Mouse (Mus musculus): Measurements from ENCODE around the gene Gab2. TPM values are rescaled to one million over a fixed set of nuclear protein-coding genes. Genes with fewer than 3 reads are reported as not detected.
"Not testable (repeated sequence)": the region's sequence is repeated elsewhere in the genome, so short reads cannot be mapped to it uniquely, and the experiment has no call there.

Gab2 gene
- polyA plus RNA-seq, 1 experiment = 9.6 TPM

DNA sequence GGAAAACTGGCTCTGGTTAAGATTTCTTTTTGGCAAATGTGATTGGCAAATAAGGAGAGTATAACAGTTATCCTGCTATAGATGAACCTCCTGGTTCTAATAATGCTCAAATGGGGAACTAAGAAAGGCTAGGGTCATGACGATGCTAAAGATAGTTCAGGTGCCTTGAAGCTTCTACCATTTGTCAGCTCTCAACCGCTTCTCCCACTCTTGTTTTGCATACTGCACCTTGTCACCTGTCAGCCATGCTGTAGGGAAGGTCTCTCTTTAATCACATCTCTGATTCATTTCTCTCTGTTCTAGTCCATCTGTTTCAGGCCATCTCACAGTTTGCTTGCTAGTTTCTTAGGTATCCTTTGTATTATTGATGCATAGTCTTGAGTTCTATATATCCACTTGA, 142.4 kb downstream of the Gab2 start:
- Histone ChIP-seq H3K4me3 (no peak overlapping the region), H3K27me3 (ENCODE audit: control insufficient read depth, insufficient read depth, insufficient read length) (no peaks in the 10 kb centered on the region), H3ac (ENCODE audit: control insufficient read depth, insufficient read length) (no peak overlapping the region), H3K36me3 (ENCODE audit: control insufficient read depth, insufficient read depth) (peaks cover 6% of the 10 kb centered on the region), H3K4me2 (ENCODE audit: low read depth) (no peak overlapping the region), H3K79me2 (ENCODE audit: control insufficient read depth, insufficient read depth) (no peaks in the 10 kb centered on the region)
- TF ChIP-seq MYOD1 (IDR thresholded peaks at IDR 0.05; ENCODE audit: control insufficient read depth in 1 of 3, insufficient read length in 2 of 3, low read depth in 2 of 3) (no peak), TCF3 (IDR thresholded peaks at IDR 0.05; ENCODE audit: insufficient read length, low read depth) (no peak), POLR2AphosphoS2 (IDR thresholded peaks at IDR 0.05; ENCODE audit: insufficient read length, low read depth) (no peak), SRF (IDR thresholded peaks at IDR 0.05; ENCODE audit: control insufficient read depth, insufficient read length, low read depth) (no peak), MAX (IDR thresholded peaks at IDR 0.05; ENCODE audit: low read depth) (no peak), MYOG (IDR thresholded peaks at IDR 0.05; ENCODE audit: control insufficient read depth in 1 of 3, insufficient read depth in 1 of 3, insufficient read length in 2 of 3, low read depth in 2 of 3) (no peak), TCF12 (IDR thresholded peaks at IDR 0.05; ENCODE audit: insufficient read depth, poor library complexity, severe bottlenecking) (no peak), USF1 (IDR thresholded peaks at IDR 0.05; ENCODE audit: low read depth) (no peak), POLR2A (IDR thresholded peaks at IDR 0.05; ENCODE audit: insufficient read length, low read depth) (no peak), REST (IDR thresholded peaks at IDR 0.05; ENCODE audit: insufficient read depth, insufficient read length) (no peak), E2F4 (IDR thresholded peaks at IDR 0.05; ENCODE audit: insufficient read depth) (no peak), CEBPB (IDR thresholded peaks at IDR 0.05; ENCODE audit: insufficient read depth, poor library complexity, severe bottlenecking) (no peak)

DNA sequence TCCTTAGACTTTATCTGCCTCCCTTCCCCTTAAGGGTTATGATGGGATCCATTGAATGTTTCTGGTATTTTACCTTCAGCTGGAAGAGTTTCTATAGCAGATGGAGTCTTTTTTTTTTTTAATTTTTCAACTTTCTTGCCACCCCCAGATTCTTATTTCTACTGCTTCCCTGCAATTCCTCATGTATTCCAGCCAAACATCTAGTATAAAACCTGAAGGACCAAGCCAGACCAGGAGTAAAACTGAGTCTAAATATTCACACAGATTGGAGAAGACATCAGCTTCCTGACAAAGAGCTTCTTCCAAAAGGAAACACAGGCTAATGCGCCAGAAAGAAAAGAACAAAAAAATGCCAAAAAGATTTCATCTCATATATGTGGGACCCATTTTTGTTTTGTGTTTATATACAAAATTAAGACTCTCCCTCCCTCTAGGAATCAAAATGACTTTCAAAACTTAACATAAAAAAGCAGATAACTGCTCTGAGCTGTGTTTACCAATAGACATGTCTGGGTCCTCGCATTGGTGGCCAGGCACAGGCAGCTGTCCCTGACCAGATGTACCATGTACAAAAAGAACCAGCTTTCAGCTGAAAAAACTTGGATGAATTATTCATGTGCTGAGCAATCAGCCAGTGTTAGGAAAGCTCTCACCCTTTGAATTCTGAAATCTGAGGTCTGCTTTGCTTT, 164.0 kb downstream of the Gab2 start:
- TF ChIP-seq TCF3 (IDR thresholded peaks at IDR 0.05; ENCODE audit: insufficient read length, low read depth) (no peak), MAX (IDR thresholded peaks at IDR 0.05; ENCODE audit: low read depth) (no peak), MYOG (IDR thresholded peaks at IDR 0.05; ENCODE audit: control insufficient read depth in 1 of 3, insufficient read depth in 1 of 3, insufficient read length in 2 of 3, low read depth in 2 of 3) (no peak)
- H3K79me2 ChIP-seq (ENCODE audit: control insufficient read depth, insufficient read depth) = no peaks in the 10 kb centered on the region
- no peak overlapping the region for H3K4me2 ChIP-seq (ENCODE audit: low read depth)
- no peaks in the 10 kb centered on the region for H3K27me3 ChIP-seq (ENCODE audit: control insufficient read depth, insufficient read depth, insufficient read length)
- no peak overlapping the region for H3K4me3 ChIP-seq
- no peaks in the 10 kb centered on the region for H3K36me3 ChIP-seq (ENCODE audit: control insufficient read depth, insufficient read depth)
- no peak overlapping the region for H3ac ChIP-seq (ENCODE audit: control insufficient read depth, insufficient read length)

DNA sequence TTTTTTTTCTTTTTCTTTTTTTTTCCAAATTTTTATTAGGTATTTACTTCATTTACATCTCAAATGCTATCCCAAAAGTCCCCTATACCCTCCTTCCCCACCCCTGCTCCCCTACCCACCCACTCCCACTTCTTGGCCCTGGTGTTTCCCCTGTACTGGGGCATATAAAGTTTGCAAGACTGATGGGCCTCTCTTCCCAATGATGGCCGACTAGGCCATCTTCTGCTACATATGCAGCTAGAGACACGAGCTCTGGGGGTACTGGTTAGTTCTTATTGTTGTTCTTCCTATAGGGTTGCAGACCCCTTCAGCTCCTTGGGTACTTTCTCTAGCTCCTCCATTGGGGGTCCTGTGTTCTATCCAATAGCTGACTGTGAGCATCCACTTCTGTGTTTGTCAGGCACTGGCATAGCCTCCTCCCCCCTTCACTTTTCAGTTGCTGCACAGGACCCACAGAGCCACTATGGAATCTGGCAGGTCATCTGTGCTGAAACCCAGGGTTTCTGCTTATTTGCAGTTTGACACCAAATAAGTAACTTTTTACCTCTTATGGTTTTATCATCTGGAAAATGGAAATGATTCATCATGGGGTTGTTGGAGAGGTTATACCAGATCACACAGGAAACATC, 164.7 kb downstream of the Gab2 start:
- not testable (repeated sequence) for H3K27me3 ChIP-seq (ENCODE audit: control insufficient read depth, insufficient read depth, insufficient read length); H3K4me2 ChIP-seq (ENCODE audit: low read depth); H3ac ChIP-seq (ENCODE audit: control insufficient read depth, insufficient read length); H3K4me3 ChIP-seq; H3K36me3 ChIP-seq (ENCODE audit: control insufficient read depth, insufficient read depth); H3K79me2 ChIP-seq (ENCODE audit: control insufficient read depth, insufficient read depth)

DNA sequence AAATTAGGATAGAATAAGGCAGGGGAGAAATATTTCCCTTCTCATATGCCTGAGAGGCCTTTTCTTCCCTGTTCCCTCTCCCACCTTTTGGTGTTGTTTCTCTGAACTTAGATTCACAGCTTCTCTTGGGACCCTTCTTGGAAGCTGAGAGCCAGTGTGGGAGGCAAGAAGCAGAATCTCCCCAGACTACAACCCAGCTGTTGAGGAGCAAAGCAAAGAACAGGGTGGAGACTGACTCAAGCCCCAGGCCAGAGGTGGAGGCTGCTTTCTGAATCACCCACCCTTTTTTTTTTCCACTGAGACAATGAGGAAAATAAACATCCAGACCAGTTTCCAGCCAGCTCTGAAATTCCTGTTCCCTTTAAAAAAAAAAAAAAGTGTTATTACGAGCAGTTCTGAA, 166.3 kb downstream of the Gab2 start:
- H3K4me3 ChIP-seq = no peak overlapping the region
- H3K4me2 ChIP-seq (ENCODE audit: low read depth) = no peak overlapping the region
- H3K27me3 ChIP-seq (ENCODE audit: control insufficient read depth, insufficient read depth, insufficient read length) = no peaks in the 10 kb centered on the region
- H3K36me3 ChIP-seq (ENCODE audit: control insufficient read depth, insufficient read depth) = no peaks in the 10 kb centered on the region
- H3K79me2 ChIP-seq (ENCODE audit: control insufficient read depth, insufficient read depth) = no peaks in the 10 kb centered on the region
- H3ac ChIP-seq (ENCODE audit: control insufficient read depth, insufficient read length) = no peak overlapping the region
- TF ChIP-seq CEBPB (IDR thresholded peaks at IDR 0.05; ENCODE audit: insufficient read depth, poor library complexity, severe bottlenecking) (no peak), USF1 (IDR thresholded peaks at IDR 0.05; ENCODE audit: low read depth) (no peak), MYOD1 (IDR thresholded peaks at IDR 0.05; ENCODE audit: control insufficient read depth in 1 of 3, insufficient read length in 2 of 3, low read depth in 2 of 3) (no peak), TCF12 (IDR thresholded peaks at IDR 0.05; ENCODE audit: insufficient read depth, poor library complexity, severe bottlenecking) (no peak), MYOG (IDR thresholded peaks at IDR 0.05; ENCODE audit: control insufficient read depth in 1 of 3, insufficient read depth in 1 of 3, insufficient read length in 2 of 3, low read depth in 2 of 3) (no peak), TCF3 (IDR thresholded peaks at IDR 0.05; ENCODE audit: insufficient read length, low read depth) (no peak), POLR2AphosphoS2 (IDR thresholded peaks at IDR 0.05; ENCODE audit: insufficient read length, low read depth) (no peak), MAX (IDR thresholded peaks at IDR 0.05; ENCODE audit: low read depth) (no peak), POLR2A (IDR thresholded peaks at IDR 0.05; ENCODE audit: insufficient read length, low read depth) (no peak), SRF (IDR thresholded peaks at IDR 0.05; ENCODE audit: control insufficient read depth, insufficient read length, low read depth) (no peak), E2F4 (IDR thresholded peaks at IDR 0.05; ENCODE audit: insufficient read depth) (no peak), REST (IDR thresholded peaks at IDR 0.05; ENCODE audit: insufficient read depth, insufficient read length) (no peak)

DNA sequence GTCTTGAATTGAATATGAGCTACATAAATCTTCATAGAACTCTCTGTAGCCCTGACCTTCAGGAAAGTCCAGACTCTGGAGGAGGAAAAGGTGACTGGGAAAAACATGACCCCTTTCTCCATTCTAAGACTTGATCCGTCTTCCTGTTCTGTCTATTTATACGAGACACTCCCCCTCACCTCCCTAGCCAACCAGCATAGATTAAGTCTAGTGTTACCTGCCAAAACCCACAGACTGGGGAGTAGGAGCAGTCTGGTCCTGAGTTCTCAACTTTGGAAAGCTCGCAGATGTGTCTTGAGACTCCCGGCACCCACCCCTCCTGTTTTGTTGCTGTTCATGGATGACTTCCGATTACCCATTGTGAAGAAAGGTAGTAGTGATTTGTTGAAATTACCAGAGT, 166.8 kb downstream of the Gab2 start:
- no peak overlapping the region for H3K4me2 ChIP-seq (ENCODE audit: low read depth)
- H3K79me2 ChIP-seq (ENCODE audit: control insufficient read depth, insufficient read depth) = no peaks in the 10 kb centered on the region
- no peak overlapping the region for H3K4me3 ChIP-seq
- no peak overlapping the region for H3ac ChIP-seq (ENCODE audit: control insufficient read depth, insufficient read length)
- H3K36me3 ChIP-seq (ENCODE audit: control insufficient read depth, insufficient read depth) = no peaks in the 10 kb centered on the region
- TF ChIP-seq TCF3 (IDR thresholded peaks at IDR 0.05; ENCODE audit: insufficient read length, low read depth) (no peak), MAX (IDR thresholded peaks at IDR 0.05; ENCODE audit: low read depth) (no peak), MYOD1 (IDR thresholded peaks at IDR 0.05; ENCODE audit: control insufficient read depth in 1 of 3, insufficient read length in 2 of 3, low read depth in 2 of 3) (no peak), CEBPB (IDR thresholded peaks at IDR 0.05; ENCODE audit: insufficient read depth, poor library complexity, severe bottlenecking) (no peak), USF1 (IDR thresholded peaks at IDR 0.05; ENCODE audit: low read depth) (no peak), TCF12 (IDR thresholded peaks at IDR 0.05; ENCODE audit: insufficient read depth, poor library complexity, severe bottlenecking) (no peak), MYOG (IDR thresholded peaks at IDR 0.05; ENCODE audit: control insufficient read depth in 1 of 3, insufficient read depth in 1 of 3, insufficient read length in 2 of 3, low read depth in 2 of 3) (no peak), POLR2AphosphoS2 (IDR thresholded peaks at IDR 0.05; ENCODE audit: insufficient read length, low read depth) (no peak), POLR2A (IDR thresholded peaks at IDR 0.05; ENCODE audit: insufficient read length, low read depth) (no peak), SRF (IDR thresholded peaks at IDR 0.05; ENCODE audit: control insufficient read depth, insufficient read length, low read depth) (no peak), E2F4 (IDR thresholded peaks at IDR 0.05; ENCODE audit: insufficient read depth) (no peak), REST (IDR thresholded peaks at IDR 0.05; ENCODE audit: insufficient read depth, insufficient read length) (no peak)
- H3K27me3 ChIP-seq (ENCODE audit: control insufficient read depth, insufficient read depth, insufficient read length) = no peaks in the 10 kb centered on the region

All from myocyte (in vitro differentiated cells).